Mouse (Mus musculus) cerebellum, adult 2 months (tissue): ENCODE data around the gene Glis3. TPM values are rescaled to one million over a fixed set of nuclear protein-coding genes. Genes with fewer than 3 reads are reported as not detected.

Source experiments
- DNase-seq, 2 experiments: peaks; one replicate each; pipeline ENCODE4 v3.0.0; 2021
- H3K27ac ChIP-seq: fragments of 200-500 bp; 2 replicates; pipeline ENCODE4 v1.5.1; 2012; ENCODE audit warnings: low read length, control low read depth, inconsistent platforms; ENCODE audit not compliant: insufficient read depth
- H3K27me3 ChIP-seq: fragments of 200-500 bp; 2 replicates; pipeline ENCODE4 v1.6.1; 2012; ENCODE audit warnings: inconsistent platforms, mild to moderate bottlenecking, low read length, moderate library complexity; ENCODE audit not compliant: control insufficient read depth, insufficient read depth
- H3K4me1 ChIP-seq: fragments of 200-500 bp; 2 replicates; pipeline ENCODE4 v1.6.1; 2011; ENCODE audit warnings: low read length; ENCODE audit not compliant: control insufficient read depth, insufficient read depth
- H3K4me3 ChIP-seq: fragments of 200-500 bp; replicated peaks from 2 replicates; pipeline ENCODE3; 2011; ENCODE audit warnings: mild to moderate bottlenecking, low read depth, low read length, control low read depth; ENCODE audit not compliant: insufficient read depth
- CTCF ChIP-seq: fragments of 200-500 bp; IDR thresholded peaks from 2 replicates; pipeline ENCODE4 v1.5.1; 2011; ENCODE audit warnings: low read depth, mild to moderate bottlenecking, control low read depth, low read length, moderate library complexity, borderline replicate concordance; ENCODE audit not compliant: insufficient read depth
- POLR2A ChIP-seq: fragments of 200-500 bp; IDR thresholded peaks from 2 replicates; pipeline ENCODE4 v1.6.1; 2011; ENCODE audit warnings: low read length, control low read depth, borderline replicate concordance; ENCODE audit not compliant: insufficient read depth
- WGBS: fragments of 180-500 bp; shearing (Covaris S2); methylation state at CpG from one replicate; pipeline ENCODE4 v1.1.7; 2018; 5-methylcytosine and 5-hydroxymethylcytosine counted together
- polyA plus RNA-seq: library from polyadenylated mRNA; depleted of rRNA; stranded (reverse); fragments of >200 nt; gene quantifications from 2 replicates; pipeline ENCODE4 v1.2.3, GENCODE M21; 2012

Gene Glis3
- polyA plus RNA-seq, 1 experiment, result 0.59 TPM

- 87% methylated on average over 8 of the region's 8 CpGs for WGBS
- Histone ChIP-seq H3K4me1 (0 out of 2 replicates have a peak, but pooled peaks cover 4% of the 10 kb centered on the region), H3K27me3 (no peaks in the 10 kb centered on the region), H3K4me3 (no peak overlapping the region), H3K27ac (no peak overlapping the region)
- no peak for DNase-seq
- no peak for TF ChIP-seq CTCF
- no peak for TF ChIP-seq POLR2A
These were observed 379.7 kb downstream of the Glis3 start for GRCm38 (mm10) chr19:28300226-28300625.

GRCm38 (mm10) chr19:28299211-28299775 is 380.6 kb downstream of the Glis3 start:
- H3K4me3 ChIP-seq, result no peak overlapping the region
- TF ChIP-seq POLR2A (no peak), CTCF (no peak)
- 0 out of 2 replicates have a peak, but pooled peaks cover 4% of the 10 kb centered on the region for H3K4me1 ChIP-seq
- H3K27ac ChIP-seq, result no peak overlapping the region
- DNase-seq, result peak; percentile 20 to 33
- no peaks in the 10 kb centered on the region for H3K27me3 ChIP-seq
- 35% methylated on average over 11 of the region's 11 CpGs for WGBS

GRCm38 (mm10) chr19:28298669-28299068 is 381.2 kb downstream of the Glis3 start:
- Histone ChIP-seq H3K4me3 (no peak overlapping the region), H3K4me1 (0 out of 2 replicates have a peak, but pooled peaks cover 4% of the 10 kb centered on the region), H3K27ac (no peak overlapping the region), H3K27me3 (no peaks in the 10 kb centered on the region)
- 54% methylated on average over 9 of the region's 9 CpGs for WGBS
- peak; percentile 10 to 13 for DNase-seq
- no peak for TF ChIP-seq CTCF
- no peak for TF ChIP-seq POLR2A

GRCm38 (mm10) chr19:28291596-28291995 is 388.3 kb downstream of the Glis3 start:
- DNase-seq, result no peak
- H3K4me3 ChIP-seq, result no peak overlapping the region
- H3K27me3 ChIP-seq, result no peaks in the 10 kb centered on the region
- WGBS, result 44% methylated on average over 4 of the region's 4 CpGs
- no peaks in the 10 kb centered on the region for H3K4me1 ChIP-seq
- H3K27ac ChIP-seq, result no peak overlapping the region
- TF ChIP-seq POLR2A (no peak), CTCF (no peak)

GRCm38 (mm10) chr19:28289457-28289856 is 390.4 kb downstream of the Glis3 start:
- Histone ChIP-seq H3K4me1 (no peaks in the 10 kb centered on the region), H3K4me3 (no peak overlapping the region), H3K27ac (no peak overlapping the region), H3K27me3 (no peaks in the 10 kb centered on the region)
- 12% methylated on average over 4 of the region's 4 CpGs for WGBS
- no peak for DNase-seq
- TF ChIP-seq CTCF (no peak), POLR2A (no peak)

GRCm38 (mm10) chr19:28287431-28287830 is 392.4 kb downstream of the Glis3 start:
- TF ChIP-seq CTCF (no peak), POLR2A (no peak)
- Histone ChIP-seq H3K4me3 (no peak overlapping the region), H3K27me3 (no peaks in the 10 kb centered on the region), H3K27ac (no peak overlapping the region), H3K4me1 (no peaks in the 10 kb centered on the region)
- 38% methylated on average over 2 of the region's 2 CpGs for WGBS
- no peak for DNase-seq

GRCm38 (mm10) chr19:28284098-28284569 is 395.7 kb downstream of the Glis3 start:
- Histone ChIP-seq H3K27me3 (no peaks in the 10 kb centered on the region), H3K4me1 (no peaks in the 10 kb centered on the region), H3K27ac (no peak overlapping the region), H3K4me3 (no peak overlapping the region)
- no peak for TF ChIP-seq POLR2A
- no peak for TF ChIP-seq CTCF
- no peak for DNase-seq
- WGBS, result 89% methylated on average over 7 of the region's 7 CpGs
